Mouse (Mus musculus): ENCODE results near the gene Smc1a.
A peak's percentile ranks its signal among the peaks of the same experiment; 100 is the strongest.

- TF ChIP-seq CTCF (IDR thresholded peaks at IDR 0.05; ENCODE audit: low read depth) (peak; percentile 21; the same call in 1 of the 2 replicates), EP300 (IDR thresholded peaks at IDR 0.05; ENCODE audit: low read depth) (no peak)
Observed at GRCm38 (mm10) chrX:152015752-152016150, 477 bp upstream of the Smc1a start.
